Mouse (Mus musculus): ENCODE data around the gene Fyn. TPM values are rescaled to one million over a fixed set of nuclear protein-coding genes. Genes with fewer than 3 reads are reported as not detected.
A peak's percentile ranks its signal among the peaks of the same experiment; 100 is the strongest.

Gene Fyn
- polyA plus RNA-seq, 1 experiment, result 127 TPM

- peak in 1 of 2 experiments; percentile 25 for DNase-seq (ENCODE audit: extremely low spot score in 1 of 2, low spot score in 1 of 2)
These were observed 71.9 kb downstream of the Fyn start for GRCm38 (mm10) chr10:39440506-39440905.

- DNase-seq (ENCODE audit: extremely low spot score in 1 of 2, low spot score in 1 of 2), result no peak
These were observed 73.0 kb downstream of the Fyn start for GRCm38 (mm10) chr10:39441636-39442035.

- no peak for DNase-seq (ENCODE audit: extremely low spot score in 1 of 2, low spot score in 1 of 2)
These were observed 74.5 kb downstream of the Fyn start for GRCm38 (mm10) chr10:39443122-39443521.

GRCm38 (mm10) chr10:39443947-39444346, 75.3 kb downstream of the Fyn start:
- no peak for DNase-seq (ENCODE audit: extremely low spot score in 1 of 2, low spot score in 1 of 2)

GRCm38 (mm10) chr10:39445870-39446269, 77.2 kb downstream of the Fyn start:
- no peak for DNase-seq (ENCODE audit: extremely low spot score in 1 of 2, low spot score in 1 of 2)

GRCm38 (mm10) chr10:39446706-39447105, 78.1 kb downstream of the Fyn start:
- no peak for DNase-seq (ENCODE audit: extremely low spot score in 1 of 2, low spot score in 1 of 2)

- no peak for DNase-seq (ENCODE audit: extremely low spot score in 1 of 2, low spot score in 1 of 2)
These were observed 80.5 kb downstream of the Fyn start for GRCm38 (mm10) chr10:39449179-39449578.

- DNase-seq (ENCODE audit: extremely low spot score in 1 of 2, low spot score in 1 of 2), result no peak
These were observed 81.7 kb downstream of the Fyn start for GRCm38 (mm10) chr10:39450356-39450755.

GRCm38 (mm10) chr10:39451065-39451464, 82.4 kb downstream of the Fyn start:
- no peak for DNase-seq (ENCODE audit: extremely low spot score in 1 of 2, low spot score in 1 of 2)

GRCm38 (mm10) chr10:39451918-39452624, 83.4 kb downstream of the Fyn start:
- DNase-seq (ENCODE audit: extremely low spot score in 1 of 2, low spot score in 1 of 2), result no peak

GRCm38 (mm10) chr10:39455344-39455743, 86.7 kb downstream of the Fyn start:
- no peak for DNase-seq (ENCODE audit: extremely low spot score in 1 of 2, low spot score in 1 of 2)

- no peak for DNase-seq (ENCODE audit: extremely low spot score in 1 of 2, low spot score in 1 of 2)
These were observed 87.4 kb downstream of the Fyn start for GRCm38 (mm10) chr10:39455857-39456620.

- DNase-seq (ENCODE audit: extremely low spot score in 1 of 2, low spot score in 1 of 2), result no peak
These were observed 88.1 kb downstream of the Fyn start for GRCm38 (mm10) chr10:39456776-39457175.

- peak in 1 of 2 experiments; percentile 57 for DNase-seq (ENCODE audit: extremely low spot score in 1 of 2, low spot score in 1 of 2)
These were observed 88.6 kb downstream of the Fyn start for GRCm38 (mm10) chr10:39457281-39457680.

- no peak for DNase-seq (ENCODE audit: extremely low spot score in 1 of 2, low spot score in 1 of 2)
These were observed 90.4 kb downstream of the Fyn start for GRCm38 (mm10) chr10:39458766-39459699.

- DNase-seq (ENCODE audit: extremely low spot score in 1 of 2, low spot score in 1 of 2), result no peak
These were observed 92.0 kb downstream of the Fyn start for GRCm38 (mm10) chr10:39460621-39461020.

- DNase-seq (ENCODE audit: extremely low spot score in 1 of 2, low spot score in 1 of 2), result no peak
These were observed 93.3 kb downstream of the Fyn start for GRCm38 (mm10) chr10:39461909-39462308.

GRCm38 (mm10) chr10:39462711-39463110, 94.1 kb downstream of the Fyn start:
- no peak for DNase-seq (ENCODE audit: extremely low spot score in 1 of 2, low spot score in 1 of 2)

- DNase-seq (ENCODE audit: extremely low spot score in 1 of 2, low spot score in 1 of 2), result no peak
These were observed 95.7 kb downstream of the Fyn start for GRCm38 (mm10) chr10:39464383-39464782.

GRCm38 (mm10) chr10:39467317-39467716, 98.7 kb downstream of the Fyn start:
- no peak for DNase-seq (ENCODE audit: extremely low spot score in 1 of 2, low spot score in 1 of 2)

GRCm38 (mm10) chr10:39467821-39468220, 99.2 kb downstream of the Fyn start:
- no peak for DNase-seq (ENCODE audit: extremely low spot score in 1 of 2, low spot score in 1 of 2)

Data from frontal cortex, adult 2 months (tissue).